ENCODE assay signal across 13 mouse cellular contexts in genomic region chr16:21788581-21788980, GRCm38 (mm10). TPM values are rescaled to one million over a fixed set of nuclear protein-coding genes. Genes with fewer than 3 reads are reported as not detected.
DNase-seq lines count a peak whose midpoint lies in the region; ATAC-seq and TF ChIP-seq lines count a peak whose summit lies in the region.
"Had no signal": no experiment of that assay in that cellular context is flagged by ENCODE, and none has a peak within 500 bp of the region (broad histone marks: within the 10 kb centered on the region; RNA-seq: fewer than 3 reads in every experiment).

No protein-coding gene starts in this region.

- H3K27ac ChIP-seq in left cerebral cortex, adult 2 months = no peak overlapping the region
- H3K27ac ChIP-seq in intestine, embryonic 15.5 days = no peak overlapping the region
- peak overlapping the region; percentile 72; the same call in 1 of the 2 replicates for H3K27ac ChIP-seq in liver, postnatal 0 days (ENCODE audit: low read depth)
- H3K27ac ChIP-seq: midbrain, embryonic 12.5 days had no signal

- no peaks in the 10 kb centered on the region for H3K36me3 ChIP-seq in intestine, embryonic 15.5 days
- no peaks in the 10 kb centered on the region for H3K36me3 ChIP-seq in liver, postnatal 0 days (replicated peaks; ENCODE audit: insufficient read depth, low read length)
- H3K36me3 ChIP-seq: midbrain, embryonic 12.5 days had no signal

- no peak for ATAC-seq in cerebellum, adult (ENCODE audit: insufficient number of reproducible peaks, low FRiP score, low TSS enrichment)
- peak; percentile 21 for ATAC-seq in intestine, embryonic 15.5 days
- ATAC-seq in liver, postnatal 0 days = no peak

- TF ChIP-seq EP300 in liver, postnatal 0 days (IDR thresholded peaks at IDR 0.05; ENCODE audit: low read depth) = no peak

- TF ChIP-seq CTCF in left cerebral cortex, adult 2 months (IDR thresholded peaks at IDR 0.05) = peak; percentile 37
- peak; percentile 62 for TF ChIP-seq CTCF in liver, postnatal 0 days (IDR thresholded peaks at IDR 0.05; ENCODE audit: low read depth)

- intact Hi-C loops in left cerebral cortex, adult 2 months (cut with DNase I) = no loop called here
- intact Hi-C loops in left cerebral cortex, postnatal 25 days (cut with DNase I) = no loop called here

- no peak overlapping the region; the same call in 1 of the 2 replicates for H3K4me2 ChIP-seq in intestine, embryonic 15.5 days (replicated peaks)
- peak overlapping the region; percentile 78; the same call in 1 of the 2 replicates for H3K4me2 ChIP-seq in liver, postnatal 0 days (ENCODE audit: low read depth, low read length)

- H3K27me3 ChIP-seq in intestine, embryonic 15.5 days (replicated peaks) = no peaks in the 10 kb centered on the region
- no peaks in the 10 kb centered on the region for H3K27me3 ChIP-seq in liver, postnatal 0 days (ENCODE audit: insufficient read depth, low read length)

- 32% methylated on average over 3 of the region's 3 CpGs for WGBS in intestine, embryonic 15.5 days
- WGBS in liver, postnatal 0 days (ENCODE audit: insufficient replicate concordance) = 53% methylated on average over 3 of the region's 3 CpGs

- H3K4me3 ChIP-seq in left cerebral cortex, adult 2 months = no peak overlapping the region
- no peak overlapping the region for H3K4me3 ChIP-seq in intestine, embryonic 15.5 days (replicated peaks)
- no peak overlapping the region for H3K4me3 ChIP-seq in liver, postnatal 0 days (ENCODE audit: low read depth, low read length)

- no peak overlapping the region for H3K9ac ChIP-seq in intestine, embryonic 15.5 days
- H3K9ac ChIP-seq in liver, postnatal 0 days (replicated peaks) = no peak overlapping the region

- H3K4me1 ChIP-seq in intestine, embryonic 15.5 days (replicated peaks) = 0 out of 2 replicates have a peak, but pooled peaks cover 9% of the 10 kb centered on the region
- H3K4me1 ChIP-seq in liver, postnatal 0 days (ENCODE audit: insufficient read depth) = peaks cover 34% of the 10 kb centered on the region

- H3K9me3 ChIP-seq in intestine, embryonic 15.5 days = no peaks in the 10 kb centered on the region
- H3K9me3 ChIP-seq in liver, postnatal 0 days (ENCODE audit: low read length) = no peaks in the 10 kb centered on the region
- H3K9me3 ChIP-seq: midbrain, embryonic 12.5 days had no signal

- peak; percentile 14 for DNase-seq in cerebellum, adult 9-11 months
- no peak for DNase-seq in left cerebral cortex, adult 2 months (ENCODE audit: extremely low spot score in 1 of 2, low spot score in 2 of 2)
- DNase-seq in left cerebral cortex, postnatal 25 days (ENCODE audit: low spot score in 2 of 2) = no peak
- DNase-seq in liver, postnatal 0 days = no peak
- no peak for DNase-seq in right cerebral cortex, postnatal 36 days (ENCODE audit: low spot score in 2 of 2)
- no peak for DNase-seq in urinary bladder, postnatal 4 days (ENCODE audit: low spot score in 2 of 2)
- DNase-seq: adrenal gland, postnatal 10 days; heart, postnatal 4 days; spleen, adult 18-20 months; thymus, adult 18-20 months had no signal

RNA-seq across cellular contexts. Expression of gene Ehhadh, which starts 1.0 kb away (rescaled TPM):
- total RNA-seq in left cerebral cortex, adult 2 months (2021) = 1 to 10 TPM; 1.3 to 2.0 TPM
- 1 to 10 TPM; 1.5 to 1.7 TPM for total RNA-seq in left cerebral cortex, postnatal 25 days (2021)
- polyA plus RNA-seq in intestine, embryonic 15.5 days (2015; fragmentation: Nextera tagmentation; extraction: Ambion mirVana) = 9.7 and 11.4 TPM in 2 replicates
- polyA plus RNA-seq in liver, postnatal 0 days (2015; fragmentation: Nextera tagmentation; extraction: Ambion mirVana) = 176 and 215 TPM in 2 replicates

RNA-seq across cellular contexts. Expression of gene Map3k13, which starts 5.6 kb away (rescaled TPM):
- 10 to 100 TPM; 15.3 to 19.0 TPM for total RNA-seq in left cerebral cortex, adult 2 months (2021)
- 10 to 100 TPM; 14.7 to 16.0 TPM for total RNA-seq in left cerebral cortex, postnatal 25 days (2021)
- 1.7 and 1.9 TPM in 2 replicates for polyA plus RNA-seq in intestine, embryonic 15.5 days (2015; fragmentation: Nextera tagmentation; extraction: Ambion mirVana)
- 0.97 and 1.2 TPM in 2 replicates for polyA plus RNA-seq in liver, postnatal 0 days (2015; fragmentation: Nextera tagmentation; extraction: Ambion mirVana)
